10 mouse cellular contexts compared by ENCODE assay signal in genomic region chr4:133419312-133420004, GRCm38 (mm10). TPM values are rescaled to one million over a fixed set of nuclear protein-coding genes. Genes with fewer than 3 reads are reported as not detected.
DNase-seq lines count a peak whose midpoint lies in the region; ATAC-seq and TF ChIP-seq lines count a peak whose summit lies in the region.
"Had no signal": no experiment of that assay in that cellular context is flagged by ENCODE, and none has a peak within 500 bp of the region (broad histone marks: within the 10 kb centered on the region; RNA-seq: fewer than 3 reads in every experiment).

No protein-coding gene starts in this region.

- no peak overlapping the region for H3K9ac ChIP-seq in intestine, postnatal 0 days (ENCODE audit: low read depth, low read length)
- H3K9ac ChIP-seq in intestine, embryonic 15.5 days: no peak overlapping the region
- no peak overlapping the region for H3K9ac ChIP-seq in kidney, embryonic 16.5 days (replicated peaks; ENCODE audit: low read length)
- H3K9ac ChIP-seq: embryonic facial prominence, embryonic 12.5 days; limb, embryonic 15.5 days had no signal

- no peaks in the 10 kb centered on the region for H3K9me3 ChIP-seq in intestine, postnatal 0 days (ENCODE audit: control insufficient read depth)
- H3K9me3 ChIP-seq in intestine, embryonic 15.5 days: no peaks in the 10 kb centered on the region
- H3K9me3 ChIP-seq in kidney, embryonic 16.5 days (ENCODE audit: low read length): no peaks in the 10 kb centered on the region
- H3K9me3 ChIP-seq: embryonic facial prominence, embryonic 12.5 days; limb, embryonic 15.5 days had no signal

- H3K27ac ChIP-seq in intestine, postnatal 0 days (ENCODE audit: low read depth, low read length): no peak overlapping the region
- no peak overlapping the region for H3K27ac ChIP-seq in intestine, embryonic 15.5 days
- no peak overlapping the region for H3K27ac ChIP-seq in kidney, embryonic 16.5 days (ENCODE audit: low read length)
- H3K27ac ChIP-seq: embryonic facial prominence, embryonic 12.5 days; limb, embryonic 15.5 days had no signal

- DNase-seq in CD4-positive helper T cell, adult 2 months (ENCODE audit: low read depth, low spot score): peak; percentile 31
- peak; percentile 82 for DNase-seq in adrenal gland, postnatal 14 days
- DNase-seq in embryo, embryonic 9.5 days (ENCODE audit: extremely low spot score): peak; percentile 61
- DNase-seq in lung, postnatal 36 days: peak; percentile 74
- peak; percentile 60 for DNase-seq in urinary bladder, postnatal 25 days (ENCODE audit: low spot score)

- TF ChIP-seq CTCF in intestine, postnatal 0 days (IDR thresholded peaks at IDR 0.05; ENCODE audit: low read depth): peak; percentile 91

- no peak for ATAC-seq in intestine, postnatal 0 days
- ATAC-seq in intestine, embryonic 15.5 days: no peak
- ATAC-seq in kidney, embryonic 16.5 days (ENCODE audit: low FRiP score, low TSS enrichment): peak; percentile 2; the same call in 1 of the 2 replicates

- 70% methylated on average over 14 of the region's 14 CpGs for WGBS in intestine, postnatal 0 days
- WGBS in intestine, embryonic 15.5 days: 67% methylated on average over 14 of the region's 14 CpGs
- 68% methylated on average over 14 of the region's 14 CpGs for WGBS in kidney, embryonic 16.5 days

- no peaks in the 10 kb centered on the region for H3K27me3 ChIP-seq in intestine, postnatal 0 days (replicated peaks; ENCODE audit: control insufficient read depth, insufficient read depth, low read length)
- no peaks in the 10 kb centered on the region for H3K27me3 ChIP-seq in intestine, embryonic 15.5 days (replicated peaks)
- no peaks in the 10 kb centered on the region for H3K27me3 ChIP-seq in kidney, embryonic 16.5 days (ENCODE audit: insufficient read depth, low read length)
- H3K27me3 ChIP-seq: embryonic facial prominence, embryonic 12.5 days; limb, embryonic 15.5 days had no signal

- H3K36me3 ChIP-seq in intestine, postnatal 0 days (ENCODE audit: control insufficient read depth, insufficient read depth): peaks cover 70% of the 10 kb centered on the region
- peaks cover 34% of the 10 kb centered on the region for H3K36me3 ChIP-seq in intestine, embryonic 15.5 days
- peaks cover 20% of the 10 kb centered on the region for H3K36me3 ChIP-seq in kidney, embryonic 16.5 days (ENCODE audit: insufficient read depth, low read length)

- no peaks in the 10 kb centered on the region for H3K4me1 ChIP-seq in intestine, postnatal 0 days (replicated peaks; ENCODE audit: control insufficient read depth, insufficient read depth, low read length)
- peaks cover 6% of the 10 kb centered on the region for H3K4me1 ChIP-seq in intestine, embryonic 15.5 days (replicated peaks)
- no peaks in the 10 kb centered on the region for H3K4me1 ChIP-seq in kidney, embryonic 16.5 days (ENCODE audit: insufficient read depth, low read length)
- H3K4me1 ChIP-seq: embryonic facial prominence, embryonic 12.5 days; limb, embryonic 15.5 days had no signal

- no peak overlapping the region for H3K4me3 ChIP-seq in intestine, postnatal 0 days (ENCODE audit: low read depth, low read length)
- H3K4me3 ChIP-seq in intestine, embryonic 15.5 days (replicated peaks): no peak overlapping the region
- H3K4me3 ChIP-seq in kidney, embryonic 16.5 days (ENCODE audit: low read length): no peak overlapping the region
- H3K4me3 ChIP-seq: embryonic facial prominence, embryonic 12.5 days; limb, embryonic 15.5 days had no signal

- no peak overlapping the region for H3K4me2 ChIP-seq in intestine, postnatal 0 days (replicated peaks; ENCODE audit: low read depth)
- H3K4me2 ChIP-seq in intestine, embryonic 15.5 days (replicated peaks): no peak overlapping the region
- no peak overlapping the region for H3K4me2 ChIP-seq in kidney, embryonic 16.5 days (replicated peaks; ENCODE audit: low read depth, low read length)
- H3K4me2 ChIP-seq: embryonic facial prominence, embryonic 12.5 days; limb, embryonic 15.5 days had no signal

RNA-seq across cellular contexts. Expression of gene Slc9a1, which starts 50.0 kb away (rescaled TPM):
- 5.7 and 6.1 TPM in 2 replicates for polyA plus RNA-seq in intestine, postnatal 0 days (2015; fragmentation: Nextera tagmentation; extraction: Ambion mirVana)
- 8.5 and 9.3 TPM in 2 replicates for polyA plus RNA-seq in intestine, embryonic 15.5 days (2015; fragmentation: Nextera tagmentation; extraction: Ambion mirVana)
- 46.4 and 49.9 TPM in 2 replicates for total RNA-seq in adrenal gland, postnatal 14 days (2021)
- polyA plus RNA-seq in kidney, embryonic 16.5 days (2015; fragmentation: Nextera tagmentation; extraction: Ambion mirVana): 9.5 and 10.7 TPM in 2 replicates

Comparison
In these comparisons a context has a peak if more than half of its experiments do, and no peak if none do; other contexts are left out.
1. DNase-seq: peak in every context shown above with its lines; median percentile 82 in adrenal gland, postnatal 14 days; 74 in lung, postnatal 36 days; 61 in embryo, embryonic 9.5 days; 60 in urinary bladder, postnatal 25 days; 31 in CD4-positive helper T cell, adult 2 months.